Mouse (Mus musculus) lung, embryonic 16.5 days (tissue): Measurements from ENCODE around the gene Grb7. TPM values are rescaled to one million over a fixed set of nuclear protein-coding genes. Genes with fewer than 3 reads are reported as not detected.
A peak's percentile ranks its signal among the peaks of the same experiment; 100 is the strongest.

Experiments
- ATAC-seq: fragments of 200-750 bp; cut with Nextera tagmentation; 2 replicates; pipeline ENCODE4 v1.8.0; 2017; ENCODE audit warnings: low read depth, mild to moderate bottlenecking, moderate library complexity
- H3K27ac ChIP-seq: fragments of 300-500 bp; sonication (generic); 2 replicates; pipeline ENCODE4 v1.5.1; 2014; ENCODE audit warnings: mild to moderate bottlenecking, control low read depth, low read length
- H3K27me3 ChIP-seq: fragments of 300-500 bp; sonication (generic); 2 replicates; pipeline ENCODE4 v1.6.1; 2014; ENCODE audit warnings: low read depth, low read length, mixed read lengths; ENCODE audit not compliant: control insufficient read depth, insufficient read depth
- H3K36me3 ChIP-seq: fragments of 300-500 bp; sonication (generic); 2 replicates; pipeline ENCODE4 v1.6.1; 2014; ENCODE audit warnings: low read length; ENCODE audit not compliant: control insufficient read depth, insufficient read depth
- H3K4me1 ChIP-seq: fragments of 300-500 bp; sonication (generic); replicated peaks from 2 replicates; pipeline ENCODE4 v1.6.1; 2014; ENCODE audit warnings: low read length, mixed read lengths; ENCODE audit not compliant: control insufficient read depth, insufficient read depth
- H3K4me2 ChIP-seq: fragments of 300-500 bp; sonication (generic); 2 replicates; pipeline ENCODE4 v1.6.1; 2014; ENCODE audit warnings: low read depth, low read length, control low read depth
- H3K4me3 ChIP-seq: fragments of 300-500 bp; sonication (generic); 2 replicates; pipeline ENCODE4 v1.5.1; 2014; ENCODE audit warnings: mild to moderate bottlenecking, low read length, control low read depth
- H3K9ac ChIP-seq: fragments of 300-500 bp; sonication (generic); 2 replicates; pipeline ENCODE4 v1.6.1; 2014; ENCODE audit warnings: low read length, control low read depth
- H3K9me3 ChIP-seq: fragments of 300-500 bp; sonication (generic); 2 replicates; pipeline ENCODE4 v1.6.1; 2016; ENCODE audit warnings: low read length; ENCODE audit not compliant: control insufficient read depth
- WGBS: fragments of 180-500 bp; shearing (Covaris S2); extraction: QIAGEN DNeasy Blood & Tissue Kit; methylation state at CpG from one replicate; pipeline ENCODE4 v1.1.7; 2014; 5-methylcytosine and 5-hydroxymethylcytosine counted together
- polyA plus RNA-seq: library from polyadenylated mRNA; unstranded; fragments of >200 nt; fragmentation: Nextera tagmentation; extraction: Ambion mirVana; gene quantifications from 2 replicates; pipeline ENCODE4 v1.2.1, GENCODE M21; 2015

Gene Grb7
- polyA plus RNA-seq, 1 experiment from 2014 or later = 47.6 TPM

GRCm38 (mm10) chr11:98449419-98449818 is 3.2 kb downstream of the Grb7 start:
- Histone ChIP-seq H3K4me2 (peak overlapping the region; percentile 54), H3K27ac (no peak overlapping the region), H3K9me3 (no peaks in the 10 kb centered on the region), H3K9ac (0 out of 2 replicates have a peak overlapping the region, but pooled peaks have one; percentile 29), H3K36me3 (peaks cover 2% of the 10 kb centered on the region; the same call in 1 of the 2 replicates), H3K4me1 (peaks cover 12% of the 10 kb centered on the region), H3K4me3 (0 out of 2 replicates have a peak overlapping the region, but pooled peaks have one; percentile 2), H3K27me3 (peaks cover 8% of the 10 kb centered on the region)
- no peak for ATAC-seq
- 70% methylated on average over 3 of the region's 3 CpGs for WGBS

GRCm38 (mm10) chr11:98449921-98450771 is 4.0 kb downstream of the Grb7 start:
- no peak overlapping the region for H3K4me2 ChIP-seq

DNA sequence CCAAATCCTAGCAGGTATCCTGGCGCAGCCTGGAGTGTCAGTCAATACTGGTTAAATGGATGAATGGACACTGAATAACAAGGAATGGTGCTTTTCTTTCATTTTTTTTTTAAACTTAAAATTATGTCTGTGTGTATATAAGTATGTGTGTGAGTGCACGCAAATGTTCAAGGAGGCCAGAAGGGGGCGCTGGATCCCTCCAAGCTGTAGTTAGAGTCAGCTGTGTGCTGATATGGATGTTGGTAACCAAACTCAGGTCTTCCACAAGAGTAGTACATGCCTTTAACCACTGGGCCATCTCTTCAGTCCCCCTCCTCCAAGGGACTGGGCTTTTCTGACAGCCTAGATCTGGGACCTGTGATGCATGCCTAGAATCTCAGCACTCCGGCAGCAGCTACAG is 9.3 kb downstream of the Grb7 start:
- Histone ChIP-seq H3K36me3 (peaks cover 6% of the 10 kb centered on the region), H3K9ac (no peak overlapping the region), H3K4me1 (peaks cover 7% of the 10 kb centered on the region), H3K27ac (no peak overlapping the region), H3K4me3 (no peak overlapping the region), H3K9me3 (no peaks in the 10 kb centered on the region), H3K4me2 (no peak overlapping the region), H3K27me3 (peaks cover 23% of the 10 kb centered on the region)
- no peak for ATAC-seq
- 74% methylated on average over 4 of the region's 4 CpGs for WGBS

More at GRCm38 (mm10) chr11:98449921-98450771, 4.0 kb downstream of the Grb7 start:
- Histone ChIP-seq H3K4me3 (no peak overlapping the region), H3K27ac (no peak overlapping the region), H3K36me3 (peaks cover 3% of the 10 kb centered on the region), H3K9ac (0 out of 2 replicates have a peak overlapping the region, but pooled peaks have one; percentile 29), H3K4me1 (peaks cover 12% of the 10 kb centered on the region), H3K27me3 (peaks cover 8% of the 10 kb centered on the region), H3K9me3 (no peaks in the 10 kb centered on the region)
- ATAC-seq = no peak
- WGBS = 49% methylated on average over 20 of the region's 20 CpGs

GRCm38 (mm10) chr11:98456545-98456944 is 10.4 kb downstream of the Grb7 start:
- no peak overlapping the region for H3K9ac ChIP-seq
- H3K9me3 ChIP-seq = no peaks in the 10 kb centered on the region
- no peak overlapping the region for H3K4me3 ChIP-seq
- no peak for ATAC-seq
- H3K27me3 ChIP-seq = peaks cover 23% of the 10 kb centered on the region
- H3K36me3 ChIP-seq = peaks cover 6% of the 10 kb centered on the region
- no peak overlapping the region for H3K4me2 ChIP-seq
- H3K4me1 ChIP-seq = peaks cover 6% of the 10 kb centered on the region; the same call in 1 of the 2 replicates
- 54% methylated on average over 5 of the region's 5 CpGs for WGBS
- no peak overlapping the region for H3K27ac ChIP-seq

DNA sequence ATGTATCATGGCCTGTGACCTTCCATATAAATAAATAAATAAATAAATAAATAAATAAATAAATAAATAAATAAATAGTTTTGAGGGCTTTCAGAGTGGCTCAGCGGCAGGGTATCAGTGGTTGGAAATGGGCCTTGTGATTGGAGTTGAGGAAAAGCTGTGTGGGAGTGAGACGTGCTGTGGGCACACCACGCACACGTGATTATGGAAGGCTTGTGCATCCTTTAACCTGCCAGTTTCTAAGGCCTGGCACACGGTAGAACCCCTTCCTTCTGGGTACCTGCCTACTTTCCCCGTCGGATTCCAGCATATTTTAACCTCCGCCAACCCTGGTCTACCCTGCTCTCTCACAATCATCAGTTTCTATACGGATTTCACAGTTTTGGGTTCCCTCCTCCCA is 10.8 kb downstream of the Grb7 start:
- ATAC-seq = no peak; the same call in 1 of the 2 replicates
- 20% methylated on average over 9 of the region's 9 CpGs for WGBS
- Histone ChIP-seq H3K36me3 (peaks cover 6% of the 10 kb centered on the region), H3K4me3 (peak overlapping the region; percentile 66), H3K9me3 (no peaks in the 10 kb centered on the region), H3K4me1 (peaks cover 6% of the 10 kb centered on the region; the same call in 1 of the 2 replicates), H3K9ac (peak overlapping the region; percentile 71; the same call in 1 of the 2 replicates), H3K27me3 (peaks cover 23% of the 10 kb centered on the region), H3K4me2 (peak overlapping the region; percentile 86), H3K27ac (peak overlapping the region; percentile 57; the same call in 1 of the 2 replicates)

DNA sequence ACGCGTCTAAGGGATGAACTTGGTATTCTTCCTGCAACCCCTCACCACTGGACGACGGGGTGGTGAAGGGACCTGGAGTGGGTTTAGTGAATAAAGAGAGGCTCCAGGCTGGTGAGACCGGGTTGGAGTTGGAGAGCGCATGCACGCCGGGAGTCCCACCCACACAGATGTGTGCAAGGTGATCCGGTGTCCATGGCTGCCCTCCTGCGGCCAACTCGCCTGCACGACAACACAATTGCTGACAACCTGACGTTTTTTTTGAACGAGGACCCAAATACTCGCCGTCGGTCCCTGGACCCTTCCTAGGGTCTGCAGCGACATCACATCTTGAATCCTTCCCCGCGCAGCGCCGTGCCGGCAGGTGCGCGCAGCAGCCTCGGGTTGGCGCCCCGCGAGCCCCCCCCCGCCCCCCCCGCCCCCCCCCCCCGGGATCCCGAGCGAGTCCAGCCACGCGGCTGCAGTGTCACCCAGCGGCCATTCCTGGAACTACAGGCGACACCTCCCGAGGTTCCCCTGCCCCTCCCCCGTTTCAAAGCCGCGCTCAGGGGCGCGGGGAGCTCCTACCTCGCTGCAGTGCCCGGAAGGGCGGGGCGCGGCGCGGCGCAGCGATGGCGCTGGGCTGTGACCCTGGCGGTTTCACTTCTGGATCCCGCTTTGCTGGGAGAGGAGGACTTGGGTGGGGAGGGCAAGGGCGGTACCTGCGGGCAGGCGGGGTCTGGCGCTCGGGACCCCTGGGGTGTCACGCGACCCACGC is 11.3 kb downstream of the Grb7 start:
- peaks cover 6% of the 10 kb centered on the region for H3K36me3 ChIP-seq
- under 1% methylated on average over 52 of the region's 64 CpGs for WGBS
- H3K9ac ChIP-seq = peak overlapping the region; percentile 71
- peaks cover 6% of the 10 kb centered on the region; the same call in 1 of the 2 replicates for H3K4me1 ChIP-seq
- H3K27ac ChIP-seq = peak overlapping the region; percentile 57; the same call in 1 of the 2 replicates
- H3K4me2 ChIP-seq = peak overlapping the region; percentile 86
- H3K27me3 ChIP-seq = peaks cover 23% of the 10 kb centered on the region
- H3K4me3 ChIP-seq = peak overlapping the region; percentile 66
- no peaks in the 10 kb centered on the region for H3K9me3 ChIP-seq
- peak; percentile 87 for ATAC-seq

GRCm38 (mm10) chr11:98458121-98458990 is 12.2 kb downstream of the Grb7 start:
- H3K4me1 ChIP-seq = peaks cover 6% of the 10 kb centered on the region; the same call in 1 of the 2 replicates
- 3% methylated on average over 28 of the region's 30 CpGs for WGBS
- ATAC-seq = no peak; the same call in none of the 2 replicates
- peaks cover 23% of the 10 kb centered on the region for H3K27me3 ChIP-seq
- H3K9ac ChIP-seq = peak overlapping the region; percentile 71
- no peak overlapping the region for H3K27ac ChIP-seq
- no peaks in the 10 kb centered on the region for H3K9me3 ChIP-seq
- H3K36me3 ChIP-seq = peaks cover 4% of the 10 kb centered on the region
- H3K4me2 ChIP-seq = peak overlapping the region; percentile 86
- H3K4me3 ChIP-seq = peak overlapping the region; percentile 66

DNA sequence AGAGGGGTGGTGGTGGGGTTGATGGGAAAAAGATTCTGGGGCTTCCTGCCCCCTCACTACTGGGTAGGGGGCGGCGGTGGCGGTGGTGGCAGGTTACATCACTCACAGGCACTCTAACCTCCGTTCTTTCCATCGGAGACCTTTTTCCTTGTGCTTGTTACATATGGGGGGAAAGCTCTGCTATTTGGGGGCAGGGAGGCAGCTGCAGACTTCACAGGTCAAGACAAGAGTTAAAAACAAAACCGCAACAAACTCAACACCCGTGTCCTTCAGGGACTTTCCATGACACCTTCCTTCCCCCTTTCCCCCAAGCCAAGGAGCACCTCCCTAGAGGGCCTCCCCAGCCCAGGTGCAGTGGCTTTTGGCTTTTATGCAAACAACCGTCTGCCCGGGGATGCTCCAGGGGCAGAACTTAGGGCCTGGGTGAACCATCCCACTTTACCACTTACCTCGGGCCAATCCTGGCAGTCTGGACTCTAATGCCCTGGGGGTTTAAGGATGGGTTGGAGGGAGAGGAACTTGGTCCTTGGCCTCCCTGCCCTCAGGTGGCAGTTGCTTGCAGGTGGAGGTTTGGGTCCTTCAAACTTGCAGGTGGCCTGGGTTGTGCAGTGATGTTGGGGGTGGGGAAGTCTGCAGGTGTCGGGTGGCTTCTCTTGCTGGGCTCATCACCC is 13.0 kb downstream of the Grb7 start:
- no peak overlapping the region for H3K27ac ChIP-seq
- 9% methylated on average over 11 of the region's 11 CpGs for WGBS

More for the DNA sequence above, 13.0 kb downstream of the Grb7 start:
- no peak for ATAC-seq
- Histone ChIP-seq H3K27me3 (peaks cover 23% of the 10 kb centered on the region), H3K9ac (no peak overlapping the region), H3K4me2 (no peak overlapping the region), H3K4me1 (peaks cover 6% of the 10 kb centered on the region; the same call in 1 of the 2 replicates), H3K9me3 (no peaks in the 10 kb centered on the region), H3K4me3 (no peak overlapping the region), H3K36me3 (peaks cover 4% of the 10 kb centered on the region)
